Mouse (Mus musculus): ENCODE results near the gene Ecel1. TPM values are rescaled to one million over a fixed set of nuclear protein-coding genes. Genes with fewer than 3 reads are reported as not detected.

Ecel1 gene
- total RNA-seq, 2 experiments from 2014 or later, result 1.9 to 7.0 TPM

GRCm38 (mm10) chr1:87174006-87174955 is 18.0 kb upstream of the Ecel1 start:
- DNase-seq (ENCODE audit: low spot score in 2 of 2), result peak; percentile 66 to 68
- intact Hi-C loops (cut with DNase I), result no loop called here

GRCm38 (mm10) chr1:87172316-87172715 is 16.0 kb upstream of the Ecel1 start:
- intact Hi-C loops (cut with DNase I), result no loop called here
- DNase-seq (ENCODE audit: low spot score in 2 of 2), result no peak

GRCm38 (mm10) chr1:87171312-87171711 is 15.0 kb upstream of the Ecel1 start:
- intact Hi-C loops (cut with DNase I), result no loop called here

GRCm38 (mm10) chr1:87170458-87170857 is 14.1 kb upstream of the Ecel1 start:
- intact Hi-C loops (cut with DNase I), result no loop called here
- no peak for DNase-seq (ENCODE audit: low spot score in 2 of 2)

More at GRCm38 (mm10) chr1:87171312-87171711, 15.0 kb upstream of the Ecel1 start:
- no peak for DNase-seq (ENCODE audit: low spot score in 2 of 2)

GRCm38 (mm10) chr1:87164796-87165184 is 8.5 kb upstream of the Ecel1 start:
- intact Hi-C loops (cut with DNase I), result no loop called here
- no peak for DNase-seq (ENCODE audit: low spot score in 2 of 2)

GRCm38 (mm10) chr1:87164164-87164795 is 8.0 kb upstream of the Ecel1 start:
- DNase-seq (ENCODE audit: low spot score in 2 of 2), result no peak
- intact Hi-C loops (cut with DNase I), result no loop called here

- intact Hi-C loops (cut with DNase I), result no loop called here
- no peak for DNase-seq (ENCODE audit: low spot score in 2 of 2)
Observed at GRCm38 (mm10) chr1:87159396-87159795, 3.1 kb upstream of the Ecel1 start.

GRCm38 (mm10) chr1:87155531-87156198 is 656 bp downstream of the Ecel1 start:
- intact Hi-C loops (cut with DNase I), result no loop called here
- no peak for DNase-seq (ENCODE audit: low spot score in 2 of 2)

- no peak for DNase-seq (ENCODE audit: low spot score in 2 of 2)
- intact Hi-C loops (cut with DNase I), result no loop called here
Observed at GRCm38 (mm10) chr1:87154501-87155120, 1.7 kb downstream of the Ecel1 start.

GRCm38 (mm10) chr1:87153776-87154500 is 2.4 kb downstream of the Ecel1 start:
- intact Hi-C loops (cut with DNase I), result no loop called here
- DNase-seq (ENCODE audit: low spot score in 2 of 2), result no peak

- no peak for DNase-seq (ENCODE audit: low spot score in 2 of 2)
- intact Hi-C loops (cut with DNase I), result no loop called here
Observed at GRCm38 (mm10) chr1:87151286-87151685, 5.0 kb downstream of the Ecel1 start.

- intact Hi-C loops (cut with DNase I), result no loop called here
- no peak for DNase-seq (ENCODE audit: low spot score in 2 of 2)
Observed at GRCm38 (mm10) chr1:87149422-87149821, 6.9 kb downstream of the Ecel1 start.

- intact Hi-C loops (cut with DNase I), result no loop called here
- DNase-seq (ENCODE audit: low spot score in 2 of 2), result no peak
Observed at GRCm38 (mm10) chr1:87143141-87143540, 13.2 kb downstream of the Ecel1 start.

- intact Hi-C loops (cut with DNase I), result no loop called here
- no peak for DNase-seq (ENCODE audit: low spot score in 2 of 2)
Observed at GRCm38 (mm10) chr1:87142456-87142855, 13.9 kb downstream of the Ecel1 start.

- no peak for DNase-seq (ENCODE audit: low spot score in 2 of 2)
- intact Hi-C loops (cut with DNase I), result no loop called here
Observed at GRCm38 (mm10) chr1:87141550-87141949, 14.8 kb downstream of the Ecel1 start.

GRCm38 (mm10) chr1:87131803-87132202 is 24.5 kb downstream of the Ecel1 start:
- intact Hi-C loops (cut with DNase I), result no loop called here
- DNase-seq (ENCODE audit: low spot score in 2 of 2), result no peak

- peak; percentile 30 to 45 for DNase-seq (ENCODE audit: low spot score in 2 of 2)
- intact Hi-C loops (cut with DNase I), result no loop called here
Observed at GRCm38 (mm10) chr1:87127206-87128030, 28.9 kb downstream of the Ecel1 start.

GRCm38 (mm10) chr1:87124673-87125072 is 31.6 kb downstream of the Ecel1 start, which contains the start of gene Akp3:
Gene Akp3 (plus strand): TSS chr1:87124973.
- no peak for DNase-seq (ENCODE audit: low spot score in 2 of 2)
- intact Hi-C loops (cut with DNase I), result no loop called here
